Mouse (Mus musculus): ENCODE measurements at regions not wholly inside any gene's neighbourhood (a gene's known extent, or its start where the extent isn't known, plus 50 kb on each side); places are given as distances from the start of the nearest gene placed in this dataset.

- Histone ChIP-seq H3K9me3 (ENCODE audit: control insufficient read depth, low read length) (no peaks in the 10 kb centered on the region), H3K4me3 (ENCODE audit: low read length) (no peak overlapping the region), H3K27ac (ENCODE audit: low read depth, low read length) (no peak overlapping the region), H3K9ac (ENCODE audit: low read depth, low read length) (no peak overlapping the region), H3K27me3 (ENCODE audit: control insufficient read depth, insufficient read depth, low read length) (no peaks in the 10 kb centered on the region), H3K4me2 (replicated peaks; ENCODE audit: low read depth, low read length) (no peak overlapping the region), H3K36me3 (ENCODE audit: control insufficient read depth, insufficient read depth, low read length) (no peaks in the 10 kb centered on the region), H3K4me1 (ENCODE audit: control insufficient read depth, insufficient read depth, low read length) (no peaks in the 10 kb centered on the region)
- 63% methylated on average over 1 of the region's 1 CpGs for WGBS
- ATAC-seq (ENCODE audit: low FRiP score, low TSS enrichment), result no peak
These were observed 107.2 kb upstream of the Nhs start for GRCm38 (mm10) chrX:162266769-162267168.

DNA sequence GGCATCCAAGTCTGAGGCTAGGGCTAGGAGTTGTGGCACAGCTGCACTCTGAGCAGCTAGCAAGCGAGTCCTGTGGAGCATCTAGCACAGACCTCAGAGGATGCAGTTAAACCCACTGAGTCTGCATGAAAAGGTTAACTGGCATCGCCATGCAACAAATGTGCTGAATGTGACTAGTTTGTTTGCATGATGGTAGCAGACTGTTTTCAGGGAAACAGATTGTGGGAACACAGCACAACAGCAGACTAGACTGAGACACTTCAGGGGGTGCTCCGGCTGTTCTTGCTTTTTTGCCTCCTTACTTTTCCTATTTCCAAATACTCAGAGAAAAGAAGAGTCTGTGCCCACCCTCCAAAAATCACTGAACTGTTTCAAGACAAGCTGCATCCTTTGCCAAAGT, 97.9 kb upstream of the Nhs start:
- Histone ChIP-seq H3K36me3 (ENCODE audit: control insufficient read depth, insufficient read depth, low read length) (no peaks in the 10 kb centered on the region), H3K27me3 (ENCODE audit: control insufficient read depth, insufficient read depth, low read length) (no peaks in the 10 kb centered on the region), H3K9ac (ENCODE audit: low read depth, low read length) (no peak overlapping the region), H3K4me1 (ENCODE audit: control insufficient read depth, insufficient read depth, low read length) (no peaks in the 10 kb centered on the region), H3K4me3 (ENCODE audit: low read length) (no peak overlapping the region), H3K27ac (ENCODE audit: low read depth, low read length) (no peak overlapping the region), H3K4me2 (replicated peaks; ENCODE audit: low read depth, low read length) (no peak overlapping the region), H3K9me3 (ENCODE audit: control insufficient read depth, low read length) (no peaks in the 10 kb centered on the region)
- 82% methylated on average over 3 of the region's 3 CpGs for WGBS
- no peak for ATAC-seq (ENCODE audit: low FRiP score, low TSS enrichment)

- Histone ChIP-seq H3K9ac (ENCODE audit: low read depth, low read length) (no peak overlapping the region), H3K9me3 (ENCODE audit: control insufficient read depth, low read length) (no peaks in the 10 kb centered on the region), H3K4me2 (replicated peaks; ENCODE audit: low read depth, low read length) (no peak overlapping the region), H3K4me1 (ENCODE audit: control insufficient read depth, insufficient read depth, low read length) (no peaks in the 10 kb centered on the region), H3K4me3 (ENCODE audit: low read length) (no peak overlapping the region), H3K36me3 (ENCODE audit: control insufficient read depth, insufficient read depth, low read length) (no peaks in the 10 kb centered on the region), H3K27me3 (ENCODE audit: control insufficient read depth, insufficient read depth, low read length) (no peaks in the 10 kb centered on the region), H3K27ac (ENCODE audit: low read depth, low read length) (no peak overlapping the region)
- ATAC-seq (ENCODE audit: low FRiP score, low TSS enrichment), result no peak
These were observed 96.3 kb upstream of the Nhs start for GRCm38 (mm10) chrX:162255873-162256272.

DNA sequence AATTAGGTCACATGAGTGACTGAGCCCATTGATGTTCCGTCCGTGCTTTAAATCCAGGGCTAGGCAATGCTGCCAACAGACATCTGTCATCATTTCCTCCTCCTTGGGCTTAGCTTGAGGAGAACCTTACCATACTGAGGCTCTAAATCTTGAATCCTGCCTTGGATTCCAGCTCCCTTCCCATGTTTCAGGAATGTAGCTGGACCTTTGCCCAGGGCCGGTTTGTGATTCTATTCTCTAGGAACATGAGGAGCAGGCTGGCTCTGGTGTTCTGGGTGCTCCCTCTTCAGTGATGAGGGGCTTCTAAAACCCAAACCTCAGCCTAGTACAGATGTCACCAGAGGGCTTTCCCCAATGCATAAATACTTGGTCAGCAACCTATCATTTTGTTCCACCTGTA, 81.8 kb upstream of the Nhs start:
- WGBS, result 82% methylated on average over 3 of the region's 3 CpGs

DNA sequence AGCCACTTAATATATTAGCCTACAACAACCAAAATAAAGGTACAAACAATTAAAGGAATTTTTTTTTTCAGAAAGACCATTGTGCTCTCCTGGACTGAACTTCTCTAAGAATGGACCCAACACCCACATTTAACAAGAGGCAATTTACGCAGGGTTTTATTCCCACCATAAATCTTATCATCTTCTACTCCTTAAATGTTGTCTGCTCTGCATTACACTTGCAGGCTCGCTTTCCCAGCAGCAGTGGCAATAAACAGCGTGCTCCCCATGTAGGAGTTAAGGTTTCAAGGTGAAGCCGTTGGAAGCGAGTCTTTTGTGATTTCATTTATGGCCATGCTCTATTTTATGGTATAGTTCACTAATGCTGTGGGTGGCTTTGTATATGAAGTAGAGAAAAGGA, 76.0 kb upstream of the Nhs start:
- H3K27ac ChIP-seq (ENCODE audit: low read depth, low read length), result no peak overlapping the region
- H3K9me3 ChIP-seq (ENCODE audit: control insufficient read depth, low read length), result no peaks in the 10 kb centered on the region
- H3K4me1 ChIP-seq (ENCODE audit: control insufficient read depth, insufficient read depth, low read length), result no peaks in the 10 kb centered on the region
- no peak overlapping the region for H3K4me2 ChIP-seq (replicated peaks; ENCODE audit: low read depth, low read length)
- no peak overlapping the region for H3K9ac ChIP-seq (ENCODE audit: low read depth, low read length)
- no peak overlapping the region for H3K4me3 ChIP-seq (ENCODE audit: low read length)
- no peak for ATAC-seq (ENCODE audit: low FRiP score, low TSS enrichment)
- no peaks in the 10 kb centered on the region for H3K27me3 ChIP-seq (ENCODE audit: control insufficient read depth, insufficient read depth, low read length)
- no peaks in the 10 kb centered on the region for H3K36me3 ChIP-seq (ENCODE audit: control insufficient read depth, insufficient read depth, low read length)
- 54% methylated on average over 5 of the region's 5 CpGs for WGBS

More for the DNA sequence above, 81.8 kb upstream of the Nhs start:
- no peak overlapping the region for H3K27ac ChIP-seq (ENCODE audit: low read depth, low read length)
- H3K27me3 ChIP-seq (ENCODE audit: control insufficient read depth, insufficient read depth, low read length), result no peaks in the 10 kb centered on the region
- no peak overlapping the region for H3K4me2 ChIP-seq (replicated peaks; ENCODE audit: low read depth, low read length)
- H3K4me3 ChIP-seq (ENCODE audit: low read length), result no peak overlapping the region
- ATAC-seq (ENCODE audit: low FRiP score, low TSS enrichment), result no peak
- H3K9ac ChIP-seq (ENCODE audit: low read depth, low read length), result no peak overlapping the region
- no peaks in the 10 kb centered on the region for H3K4me1 ChIP-seq (ENCODE audit: control insufficient read depth, insufficient read depth, low read length)
- no peaks in the 10 kb centered on the region for H3K9me3 ChIP-seq (ENCODE audit: control insufficient read depth, low read length)
- no peaks in the 10 kb centered on the region for H3K36me3 ChIP-seq (ENCODE audit: control insufficient read depth, insufficient read depth, low read length)

DNA sequence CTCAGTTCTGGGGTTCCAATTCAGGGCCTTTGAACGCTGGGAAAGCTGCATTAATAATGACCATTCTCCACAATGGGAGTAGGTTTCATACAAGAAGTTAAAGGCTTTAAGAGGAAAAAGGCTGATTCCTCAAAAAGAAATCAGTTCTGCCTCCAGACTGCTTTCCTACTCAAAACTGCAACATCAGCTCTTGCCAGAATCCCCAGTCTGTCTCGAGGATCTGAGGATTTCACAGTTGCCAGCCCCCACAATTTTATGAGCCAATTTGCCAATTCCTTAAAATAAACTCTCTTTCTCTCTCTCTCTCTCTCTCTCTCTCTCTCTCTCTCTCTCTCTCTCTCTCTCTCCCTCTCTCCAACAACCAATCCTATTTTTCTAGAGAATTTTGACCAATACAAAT, 51.3 kb upstream of the Nhs start:
- Histone ChIP-seq H3K4me1 (ENCODE audit: control insufficient read depth, insufficient read depth, low read length) (no peaks in the 10 kb centered on the region), H3K27me3 (ENCODE audit: control insufficient read depth, insufficient read depth, low read length) (no peaks in the 10 kb centered on the region), H3K9ac (ENCODE audit: low read depth, low read length) (no peak overlapping the region), H3K4me3 (ENCODE audit: low read length) (no peak overlapping the region), H3K36me3 (ENCODE audit: control insufficient read depth, insufficient read depth, low read length) (no peaks in the 10 kb centered on the region), H3K9me3 (ENCODE audit: control insufficient read depth, low read length) (no peaks in the 10 kb centered on the region), H3K4me2 (replicated peaks; ENCODE audit: low read depth, low read length) (no peak overlapping the region), H3K27ac (ENCODE audit: low read depth, low read length) (no peak overlapping the region)
- no peak for ATAC-seq (ENCODE audit: low FRiP score, low TSS enrichment)
- 52% methylated on average over 2 of the region's 2 CpGs for WGBS
